8 mouse cellular contexts compared by ENCODE assay signal in the genomic region with DNA sequence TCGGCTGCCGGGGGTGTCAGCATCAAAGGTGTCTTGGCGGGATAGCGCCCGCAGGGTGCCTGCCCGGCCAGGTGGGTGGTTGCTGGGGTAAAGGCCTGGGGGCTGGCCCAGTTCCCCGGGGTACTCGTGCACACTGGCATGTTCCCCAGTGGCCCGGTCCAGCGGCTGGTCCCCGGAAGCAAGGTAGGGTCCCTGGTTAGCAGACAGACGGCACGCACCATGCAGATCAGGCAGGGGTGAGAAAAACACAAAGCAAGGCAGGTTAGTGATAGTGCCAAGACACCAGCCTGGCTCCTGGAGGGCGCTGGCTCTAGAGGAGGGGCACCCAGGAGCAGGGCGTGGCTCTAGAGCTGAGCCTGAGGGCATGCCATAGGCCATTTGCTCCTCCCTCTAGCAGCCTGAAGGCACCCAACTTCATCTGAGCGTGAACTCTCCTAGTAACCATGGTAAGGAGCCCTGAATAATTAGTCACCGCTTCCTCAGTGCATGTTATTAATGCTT. TPM values are rescaled to one million over a fixed set of nuclear protein-coding genes. Genes with fewer than 3 reads are reported as not detected.
DNase-seq lines count a peak whose midpoint lies in the region; ATAC-seq and TF ChIP-seq lines count a peak whose summit lies in the region.

No protein-coding gene starts in this region.

- H3K4me3 ChIP-seq in kidney, embryonic 14.5 days (ENCODE audit: low read length): no peak overlapping the region
- H3K4me3 ChIP-seq in E14TG2a.4 (replicated peaks; ENCODE audit: low read length): peak overlapping the region; percentile 77
- H3K4me3 ChIP-seq in forebrain, embryonic 14.5 days (ENCODE audit: low read depth, low read length): no peak overlapping the region

- H3K9ac ChIP-seq in kidney, embryonic 14.5 days (ENCODE audit: low read depth, low read length): no peak overlapping the region
- peak overlapping the region; percentile 45 for H3K9ac ChIP-seq in forebrain, embryonic 14.5 days (ENCODE audit: low read length)

- no peak for DNase-seq in kidney, adult 8-10 months
- DNase-seq in forebrain, embryonic 14.5 days (ENCODE audit: low spot score): peak; percentile 58
- DNase-seq in lung, postnatal 36 days: peak; percentile 47
- no peak for DNase-seq in urinary bladder, postnatal 14 days (ENCODE audit: low spot score)
- no peak for DNase-seq in adrenal gland, postnatal 14 days
- no peak for DNase-seq in cerebellum, adult 11-12 months

- peaks cover 10% of the 10 kb centered on the region for H3K4me1 ChIP-seq in kidney, embryonic 14.5 days (ENCODE audit: control insufficient read depth, insufficient read depth, low read length)
- peaks cover 70% of the 10 kb centered on the region for H3K4me1 ChIP-seq in E14TG2a.4 (replicated peaks; ENCODE audit: low read depth, low read length)
- H3K4me1 ChIP-seq in forebrain, embryonic 14.5 days (ENCODE audit: control insufficient read depth, insufficient read depth, low read length): peaks cover 15% of the 10 kb centered on the region

- no peak for ATAC-seq in kidney, embryonic 14.5 days (ENCODE audit: low FRiP score, low TSS enrichment)
- peak; percentile 45 for ATAC-seq in forebrain, embryonic 14.5 days

- peaks cover 20% of the 10 kb centered on the region for H3K36me3 ChIP-seq in kidney, embryonic 14.5 days (ENCODE audit: control insufficient read depth, insufficient read depth, low read length)
- H3K36me3 ChIP-seq in E14TG2a.4 (ENCODE audit: insufficient read depth, low read length): peaks cover 38% of the 10 kb centered on the region
- peaks cover 40% of the 10 kb centered on the region for H3K36me3 ChIP-seq in forebrain, embryonic 14.5 days (ENCODE audit: control insufficient read depth, insufficient read depth, low read length)

- TF ChIP-seq CTCF in E14TG2a.4 (conservative IDR thresholded peaks at IDR 0.05; ENCODE audit: low read length): no peak

- WGBS in kidney, embryonic 14.5 days: 34% methylated on average over 17 of the region's 17 CpGs
- WGBS in forebrain, embryonic 14.5 days: 19% methylated on average over 17 of the region's 17 CpGs

- peak overlapping the region; percentile 4; the same call in 1 of the 2 replicates for H3K4me2 ChIP-seq in kidney, embryonic 14.5 days (replicated peaks; ENCODE audit: low read depth, low read length)
- H3K4me2 ChIP-seq in forebrain, embryonic 14.5 days (ENCODE audit: low read length): peak overlapping the region; percentile 20; the same call in 1 of the 2 replicates

- H3K9me3 ChIP-seq in kidney, embryonic 14.5 days (ENCODE audit: control insufficient read depth, low read length): no peaks in the 10 kb centered on the region
- H3K9me3 ChIP-seq in E14TG2a.4 (ENCODE audit: low read length): no peaks in the 10 kb centered on the region
- no peaks in the 10 kb centered on the region for H3K9me3 ChIP-seq in forebrain, embryonic 14.5 days (replicated peaks; ENCODE audit: control insufficient read depth, low read length)

- peaks cover 6% of the 10 kb centered on the region for H3K27me3 ChIP-seq in kidney, embryonic 14.5 days (ENCODE audit: control insufficient read depth, insufficient read depth, low read length)
- H3K27me3 ChIP-seq in E14TG2a.4 (ENCODE audit: insufficient read depth, low read length): peaks cover 1% of the 10 kb centered on the region; the same call in 1 of the 2 replicates
- peaks cover 3% of the 10 kb centered on the region; the same call in 1 of the 2 replicates for H3K27me3 ChIP-seq in forebrain, embryonic 14.5 days (replicated peaks; ENCODE audit: control insufficient read depth, insufficient read depth, low read length)

- H3K27ac ChIP-seq in kidney, embryonic 14.5 days (ENCODE audit: low read depth, low read length): no peak overlapping the region
- no peak overlapping the region for H3K27ac ChIP-seq in forebrain, embryonic 14.5 days (ENCODE audit: low read depth, low read length)

RNA-seq across cellular contexts. Expression of gene Arl5c, which starts 7.2 kb away (rescaled TPM):
- polyA plus RNA-seq in kidney, embryonic 14.5 days (2014; fragmentation: Nextera tagmentation; extraction: Ambion mirVana): 9.3 and 16.2 TPM in 2 replicates
- polyA plus RNA-seq in forebrain, embryonic 14.5 days (2014; fragmentation: Nextera tagmentation; extraction: Ambion mirVana): 2.8 and 4.8 TPM in 2 replicates
- total RNA-seq in adrenal gland, postnatal 14 days (2021): 1.1 and 4.4 TPM in 2 replicates

RNA-seq across cellular contexts. Expression of gene Plxdc1, which starts 17.0 kb away (rescaled TPM):
- 0.69 and 1.7 TPM in 2 replicates for polyA plus RNA-seq in kidney, embryonic 14.5 days (2014; fragmentation: Nextera tagmentation; extraction: Ambion mirVana)
- 0.48 and 0.84 TPM in 2 replicates for polyA plus RNA-seq in forebrain, embryonic 14.5 days (2014; fragmentation: Nextera tagmentation; extraction: Ambion mirVana)
- 4.3 and 4.8 TPM in 2 replicates for total RNA-seq in adrenal gland, postnatal 14 days (2021)

RNA-seq across cellular contexts. Expression of gene Cacnb1, which starts 19.6 kb away (rescaled TPM):
- polyA plus RNA-seq in kidney, embryonic 14.5 days (2014; fragmentation: Nextera tagmentation; extraction: Ambion mirVana): 11.7 and 12.3 TPM in 2 replicates
- 22.1 and 29.2 TPM in 2 replicates for polyA plus RNA-seq in forebrain, embryonic 14.5 days (2014; fragmentation: Nextera tagmentation; extraction: Ambion mirVana)
- 7.8 and 10.4 TPM in 2 replicates for total RNA-seq in adrenal gland, postnatal 14 days (2021)

RNA-seq across cellular contexts. Expression of gene Rpl19, which starts 23.3 kb away (rescaled TPM):
- polyA plus RNA-seq in kidney, embryonic 14.5 days (2014; fragmentation: Nextera tagmentation; extraction: Ambion mirVana): 1,236 and 1,648 TPM in 2 replicates
- 787 and 932 TPM in 2 replicates for polyA plus RNA-seq in forebrain, embryonic 14.5 days (2014; fragmentation: Nextera tagmentation; extraction: Ambion mirVana)
- total RNA-seq in adrenal gland, postnatal 14 days (2021): 1,235 and 1,395 TPM in 2 replicates

RNA-seq across cellular contexts. Expression of gene Stac2, which starts 50.0 kb away (rescaled TPM):
- polyA plus RNA-seq in kidney, embryonic 14.5 days (2014; fragmentation: Nextera tagmentation; extraction: Ambion mirVana): 3.8 and 4.1 TPM in 2 replicates
- polyA plus RNA-seq in forebrain, embryonic 14.5 days (2014; fragmentation: Nextera tagmentation; extraction: Ambion mirVana): 1.1 and 2.4 TPM in 2 replicates
- 3.1 and 3.7 TPM in 2 replicates for total RNA-seq in adrenal gland, postnatal 14 days (2021)

Comparison
In these comparisons a context has a peak if more than half of its experiments do, and no peak if none do; other contexts are left out.
1. DNase-seq: peak in forebrain, embryonic 14.5 days (single experiment) and lung, postnatal 36 days (single experiment); none in kidney, adult 8-10 months (0 of 2), urinary bladder, postnatal 14 days (single experiment), adrenal gland, postnatal 14 days (single experiment) and cerebellum, adult 11-12 months (single experiment).